Mouse (Mus musculus): ENCODE measurements around the gene Eif4b. TPM values are rescaled to one million over a fixed set of nuclear protein-coding genes. Genes with fewer than 3 reads are reported as not detected.

Gene Eif4b
- total and polyA plus RNA-seq, 3 experiments = 536 to 652 (median 555) TPM

GRCm38 (mm10) chr15:102045691-102046090 is 27.9 kb upstream of the Eif4b start:
- no peak overlapping the region for H3K27ac ChIP-seq (ENCODE audit: insufficient read depth, low read depth)
- H3K9ac ChIP-seq (ENCODE audit: insufficient read depth, low read depth) = no peak overlapping the region
- in situ Hi-C loops (cut with MboI; ENCODE audit: low pct_ligation_motif_present, low pct_unique_long_range_greater_than_20kb, low sequenced_read_pairs) = no loop called here
- no peak overlapping the region for H3K4me3 ChIP-seq (replicated peaks in 1 of 3; ENCODE audit: low read depth in 2 of 3, low read length in 2 of 3, poor library complexity in 1 of 3)
- H3K9me3 ChIP-seq (replicated peaks; ENCODE audit: low read length) = no peaks in the 10 kb centered on the region
- peaks cover 56% of the 10 kb centered on the region for H3K27me3 ChIP-seq (replicated peaks)
- no peaks in the 10 kb centered on the region for H3K36me3 ChIP-seq (replicated peaks in 1 of 2; ENCODE audit: control insufficient read depth in 1 of 2, insufficient read depth in 1 of 2, low read length in 1 of 2)
- peaks cover 0 to 5% of the 10 kb centered on the region in 2 experiments; a peak in 1 of 4 replicates for H3K4me1 ChIP-seq (ENCODE audit: control insufficient read depth in 1 of 2, insufficient read depth in 2 of 2)
- TF ChIP-seq ZKSCAN1 (IDR thresholded peaks at IDR 0.05; ENCODE audit: borderline replicate concordance, low read depth, low read length) = no peak
- TF ChIP-seq BHLHE40 (IDR thresholded peaks at IDR 0.05; ENCODE audit: low read depth, low read length) = no peak
- TF ChIP-seq UBTF (IDR thresholded peaks at IDR 0.05; ENCODE audit: low read depth, low read length) = no peak
- TF ChIP-seq USF1 (IDR thresholded peaks at IDR 0.05; ENCODE audit: low read depth, low read length) = no peak
- dilution Hi-C loops (cut with MboI; ENCODE audit: extremely low pct_ligation_motif_present, extremely low pct_unique_long_range_greater_than_20kb, low sequenced_read_pairs) = no loop called here
- no peaks in the 10 kb centered on the region for H3K79me2 ChIP-seq (replicated peaks; ENCODE audit: control insufficient read depth, extremely low read depth, insufficient read depth, poor library complexity, severe bottlenecking)
- DNase-seq (ENCODE audit: extremely low read depth) = no peak
- no peak overlapping the region for H3K4me2 ChIP-seq (ENCODE audit: insufficient read depth, low read depth, poor library complexity, severe bottlenecking)

- Histone ChIP-seq H3K4me3 (replicated peaks in 1 of 3; ENCODE audit: low read depth in 2 of 3, low read length in 2 of 3, poor library complexity in 1 of 3) (no peak overlapping the region), H3K4me1 (ENCODE audit: control insufficient read depth in 1 of 2, insufficient read depth in 2 of 2) (peaks cover 0 to 8% of the 10 kb centered on the region in 2 experiments; a peak in 2 of 4 replicates), H3K36me3 (replicated peaks in 1 of 2; ENCODE audit: control insufficient read depth in 1 of 2, insufficient read depth in 1 of 2, low read length in 1 of 2) (no peaks in the 10 kb centered on the region), H3K9me3 (replicated peaks; ENCODE audit: low read length) (peaks cover 3% of the 10 kb centered on the region), H3K79me2 (replicated peaks; ENCODE audit: control insufficient read depth, extremely low read depth, insufficient read depth, poor library complexity, severe bottlenecking) (no peaks in the 10 kb centered on the region), H3K27ac (ENCODE audit: insufficient read depth, low read depth) (no peak overlapping the region), H3K9ac (ENCODE audit: insufficient read depth, low read depth) (no peak overlapping the region), H3K4me2 (ENCODE audit: insufficient read depth, low read depth, poor library complexity, severe bottlenecking) (no peak overlapping the region), H3K27me3 (replicated peaks) (peaks cover 64% of the 10 kb centered on the region)
- dilution Hi-C loops (cut with MboI; ENCODE audit: extremely low pct_ligation_motif_present, extremely low pct_unique_long_range_greater_than_20kb, low sequenced_read_pairs) (no loop called here), in situ Hi-C loops (cut with MboI; ENCODE audit: low pct_ligation_motif_present, low pct_unique_long_range_greater_than_20kb, low sequenced_read_pairs) (no loop called here)
- DNase-seq (ENCODE audit: extremely low read depth) = no peak
- no peak for TF ChIP-seq SIN3A (IDR thresholded peaks at IDR 0.05; ENCODE audit: low read length)
- TF ChIP-seq ZMIZ1 (IDR thresholded peaks at IDR 0.05; ENCODE audit: low read depth, low read length) = no peak
- no peak for TF ChIP-seq USF2 (conservative IDR thresholded peaks at IDR 0.05; ENCODE audit: low read depth, low read length)
- TF ChIP-seq USF1 (IDR thresholded peaks at IDR 0.05; ENCODE audit: low read depth, low read length) = no peak
- TF ChIP-seq JUN (IDR thresholded peaks at IDR 0.05; ENCODE audit: insufficient read depth, low read depth, low read length) = no peak
- TF ChIP-seq NRF1 (IDR thresholded peaks at IDR 0.05; ENCODE audit: low read depth, low read length) = no peak
- no peak for TF ChIP-seq RAD21 (IDR thresholded peaks at IDR 0.05; ENCODE audit: low read depth, low read length)
- TF ChIP-seq EP300 (IDR thresholded peaks at IDR 0.05; ENCODE audit: low read length) = no peak
- TF ChIP-seq E2F4 (IDR thresholded peaks at IDR 0.05; ENCODE audit: insufficient replicate concordance, low read depth, low read length) = no peak
- no peak for TF ChIP-seq MYC (IDR thresholded peaks at IDR 0.05; ENCODE audit: low read depth, low read length)
- no peak for TF ChIP-seq RCOR1 (conservative IDR thresholded peaks at IDR 0.05; ENCODE audit: low read depth, low read length)
- TF ChIP-seq TCF12 (IDR thresholded peaks at IDR 0.05; ENCODE audit: low read depth, low read length) = no peak
- no peak for TF ChIP-seq CHD2 (IDR thresholded peaks at IDR 0.05; ENCODE audit: low read length)
- TF ChIP-seq TBP (conservative IDR thresholded peaks at IDR 0.05; ENCODE audit: low read depth, low read length) = no peak
- TF ChIP-seq PAX5 (IDR thresholded peaks at IDR 0.05; ENCODE audit: low read length) = no peak
- TF ChIP-seq MAX (IDR thresholded peaks at IDR 0.05; ENCODE audit: low read length) = no peak
- TF ChIP-seq HCFC1 (IDR thresholded peaks at IDR 0.05; ENCODE audit: low read depth, low read length) = no peak
- no peak for TF ChIP-seq POLR2AphosphoS2 (IDR thresholded peaks at IDR 0.05; ENCODE audit: low read depth, low read length)
- TF ChIP-seq IRF4 (IDR thresholded peaks at IDR 0.05; ENCODE audit: low read depth, low read length) = no peak
Measured at GRCm38 (mm10) chr15:102048006-102048405, 25.6 kb upstream of the Eif4b start.
